In the genomic region with DNA sequence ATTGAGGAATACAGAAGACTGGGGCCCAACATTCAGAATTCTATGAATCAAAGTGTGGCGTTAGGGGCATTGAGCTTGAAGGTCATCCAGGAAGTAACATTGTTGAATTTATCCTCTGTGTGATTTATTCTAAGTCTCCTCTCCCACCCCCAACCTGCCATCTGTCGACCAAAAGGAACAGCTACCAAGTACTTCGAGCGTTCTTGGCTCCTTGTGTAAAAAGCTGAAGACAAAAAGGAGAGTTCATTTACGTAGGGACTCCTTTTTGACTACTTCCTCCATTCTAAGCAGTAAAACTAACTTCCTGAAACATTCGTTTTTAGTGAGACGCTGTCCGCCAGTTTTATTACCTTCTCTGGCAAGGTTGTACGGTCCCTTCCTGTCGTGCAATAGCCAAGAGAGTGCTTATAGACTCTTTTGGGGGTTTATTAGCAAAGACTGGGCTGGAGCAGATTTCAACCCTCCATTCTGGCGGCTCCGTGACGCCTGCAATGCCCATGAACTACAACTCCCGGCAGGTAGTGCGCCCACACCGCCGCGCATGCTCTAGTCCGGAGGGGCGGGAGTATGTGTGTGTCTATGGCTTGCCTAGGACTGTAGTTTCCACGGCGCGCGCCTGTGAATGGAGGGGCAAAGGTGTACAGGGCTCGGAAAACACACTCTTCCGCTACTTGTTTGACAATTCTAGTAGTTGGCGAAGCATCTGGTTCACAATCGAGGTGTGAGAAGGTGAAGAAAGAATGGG, we compare ENCODE assay signal across 7 mouse cellular contexts. TPM values are rescaled to one million over a fixed set of nuclear protein-coding genes. Genes with fewer than 3 reads are reported as not detected.
A peak's percentile ranks its signal among the peaks of the same experiment; 100 is the strongest.
DNase-seq lines count a peak whose midpoint lies in the region; ATAC-seq lines count a peak whose summit lies in the region.

No protein-coding gene starts in this region.

- H3K27me3 ChIP-seq in embryonic facial prominence, embryonic 11.5 days (ENCODE audit: control insufficient read depth, insufficient read depth, low read length) = no peaks in the 10 kb centered on the region
- H3K27me3 ChIP-seq in limb, embryonic 11.5 days (ENCODE audit: control insufficient read depth, insufficient read depth, low read length) = no peaks in the 10 kb centered on the region
- H3K27me3 ChIP-seq in midbrain, embryonic 14.5 days (ENCODE audit: control insufficient read depth, insufficient read depth, low read length) = no peaks in the 10 kb centered on the region

- no peaks in the 10 kb centered on the region for H3K4me1 ChIP-seq in embryonic facial prominence, embryonic 11.5 days (ENCODE audit: control insufficient read depth, insufficient read depth, low read length)
- H3K4me1 ChIP-seq in limb, embryonic 11.5 days (ENCODE audit: control insufficient read depth, insufficient read depth, low read length) = 0 out of 2 replicates have a peak, but pooled peaks cover 2% of the 10 kb centered on the region
- H3K4me1 ChIP-seq in midbrain, embryonic 14.5 days (ENCODE audit: control insufficient read depth, insufficient read depth, low read length) = peaks cover 14% of the 10 kb centered on the region

- peak overlapping the region; percentile 69 for H3K4me2 ChIP-seq in embryonic facial prominence, embryonic 11.5 days (ENCODE audit: low read depth, low read length)
- peak overlapping the region; percentile 67 for H3K4me2 ChIP-seq in limb, embryonic 11.5 days (ENCODE audit: low read depth, severe bottlenecking)
- peak overlapping the region; percentile 77 for H3K4me2 ChIP-seq in midbrain, embryonic 14.5 days (ENCODE audit: low read length)

- DNase-seq in adrenal gland, postnatal 14 days = peak; percentile 96
- peak; percentile 95 for DNase-seq in embryonic facial prominence, embryonic 11.5 days (ENCODE audit: low spot score)
- peak; percentile 99 for DNase-seq in heart, adult 11 months
- peak; percentile 95 for DNase-seq in kidney, adult 18-20 months
- peak; percentile 95 for DNase-seq in limb, embryonic 11.5 days (ENCODE audit: low spot score)
- peak; percentile 97 for DNase-seq in midbrain, embryonic 14.5 days
- DNase-seq in spleen, adult 18-20 months = peak; percentile 88 to 91

- ATAC-seq in embryonic facial prominence, embryonic 11.5 days (replicated peaks; ENCODE audit: insufficient number of reproducible peaks, low FRiP score, low TSS enrichment, low read depth) = peak; percentile 94
- ATAC-seq in limb, embryonic 11.5 days (ENCODE audit: insufficient number of reproducible peaks, low FRiP score, low TSS enrichment, low read depth) = peak; percentile 92
- ATAC-seq in midbrain, embryonic 14.5 days (ENCODE audit: low FRiP score, low TSS enrichment) = peak; percentile 96

- peak overlapping the region; percentile 81 for H3K27ac ChIP-seq in embryonic facial prominence, embryonic 11.5 days (replicated peaks; ENCODE audit: low read depth, low read length)
- peak overlapping the region; percentile 75 for H3K27ac ChIP-seq in limb, embryonic 11.5 days (replicated peaks; ENCODE audit: low read depth, low read length)
- H3K27ac ChIP-seq in midbrain, embryonic 14.5 days (replicated peaks; ENCODE audit: low read depth, low read length) = peak overlapping the region; percentile 89

- H3K9me3 ChIP-seq in embryonic facial prominence, embryonic 11.5 days (replicated peaks; ENCODE audit: control insufficient read depth, low read length) = no peaks in the 10 kb centered on the region
- H3K9me3 ChIP-seq in limb, embryonic 11.5 days (ENCODE audit: control insufficient read depth, low read length) = no peaks in the 10 kb centered on the region
- H3K9me3 ChIP-seq in midbrain, embryonic 14.5 days (ENCODE audit: control insufficient read depth, low read length) = no peaks in the 10 kb centered on the region

- no peaks in the 10 kb centered on the region for H3K36me3 ChIP-seq in embryonic facial prominence, embryonic 11.5 days (replicated peaks; ENCODE audit: control insufficient read depth, insufficient read depth, low read depth, low read length)
- H3K36me3 ChIP-seq in limb, embryonic 11.5 days (ENCODE audit: control insufficient read depth, insufficient read depth, low read length) = peaks cover 4% of the 10 kb centered on the region; the same call in 1 of the 2 replicates
- peaks cover 18% of the 10 kb centered on the region for H3K36me3 ChIP-seq in midbrain, embryonic 14.5 days (ENCODE audit: control insufficient read depth, insufficient read depth, low read length)

- peak overlapping the region; percentile 80 for H3K4me3 ChIP-seq in embryonic facial prominence, embryonic 11.5 days (ENCODE audit: low read depth, low read length)
- peak overlapping the region; percentile 91 for H3K4me3 ChIP-seq in limb, embryonic 11.5 days (ENCODE audit: low read depth, low read length)
- H3K4me3 ChIP-seq in midbrain, embryonic 14.5 days (replicated peaks; ENCODE audit: low read depth, low read length) = peak overlapping the region; percentile 64

- under 1% methylated on average over 28 of the region's 28 CpGs for WGBS in embryonic facial prominence, embryonic 11.5 days
- WGBS in limb, embryonic 11.5 days = under 1% methylated on average over 28 of the region's 28 CpGs
- WGBS in midbrain, embryonic 14.5 days = under 1% methylated on average over 28 of the region's 28 CpGs

- peak overlapping the region; percentile 71 for H3K9ac ChIP-seq in embryonic facial prominence, embryonic 11.5 days (replicated peaks; ENCODE audit: low read length)
- H3K9ac ChIP-seq in limb, embryonic 11.5 days (ENCODE audit: low read length) = peak overlapping the region; percentile 56
- H3K9ac ChIP-seq in midbrain, embryonic 14.5 days (replicated peaks; ENCODE audit: low read length) = peak overlapping the region; percentile 72

RNA-seq across cellular contexts. Expression of gene Gpbp1l1, which starts 0.7 kb away (rescaled TPM):
- 87.0 and 91.7 TPM in 2 replicates for total RNA-seq in adrenal gland, postnatal 14 days (2021)
- polyA plus RNA-seq in embryonic facial prominence, embryonic 11.5 days (2014; fragmentation: Nextera tagmentation; extraction: Ambion mirVana) = 47.9 and 51.2 TPM in 2 replicates
- polyA plus RNA-seq in limb, embryonic 11.5 days (2014; fragmentation: Nextera tagmentation; extraction: Ambion mirVana) = 50.0 and 50.3 TPM in 2 replicates
- 18.8 and 27.6 TPM in 2 replicates for polyA plus RNA-seq in midbrain, embryonic 14.5 days (2014; fragmentation: Nextera tagmentation; extraction: Ambion mirVana)

RNA-seq across cellular contexts. Expression of gene Tmem69, which starts 1.0 kb away (rescaled TPM):
- total RNA-seq in adrenal gland, postnatal 14 days (2021) = 20.5 and 24.4 TPM in 2 replicates
- polyA plus RNA-seq in embryonic facial prominence, embryonic 11.5 days (2014; fragmentation: Nextera tagmentation; extraction: Ambion mirVana) = 33.8 and 37.7 TPM in 2 replicates
- polyA plus RNA-seq in limb, embryonic 11.5 days (2014; fragmentation: Nextera tagmentation; extraction: Ambion mirVana) = 26.6 and 28.2 TPM in 2 replicates
- polyA plus RNA-seq in midbrain, embryonic 14.5 days (2014; fragmentation: Nextera tagmentation; extraction: Ambion mirVana) = 27.1 and 33.3 TPM in 2 replicates

RNA-seq across cellular contexts. Expression of gene Ccdc17, which starts 39.7 kb away (rescaled TPM):
- 10.0 and 11.0 TPM in 2 replicates for total RNA-seq in adrenal gland, postnatal 14 days (2021)
- 1.4 and 2.1 TPM in 2 replicates for polyA plus RNA-seq in embryonic facial prominence, embryonic 11.5 days (2014; fragmentation: Nextera tagmentation; extraction: Ambion mirVana)
- polyA plus RNA-seq in limb, embryonic 11.5 days (2014; fragmentation: Nextera tagmentation; extraction: Ambion mirVana) = 1.3 and 1.6 TPM in 2 replicates
- polyA plus RNA-seq in midbrain, embryonic 14.5 days (2014; fragmentation: Nextera tagmentation; extraction: Ambion mirVana) = 5.4 and 5.9 TPM in 2 replicates

RNA-seq across cellular contexts. Expression of gene Ipp, which starts 49.4 kb away (rescaled TPM):
- 13.2 and 14.5 TPM in 2 replicates for total RNA-seq in adrenal gland, postnatal 14 days (2021)
- polyA plus RNA-seq in embryonic facial prominence, embryonic 11.5 days (2014; fragmentation: Nextera tagmentation; extraction: Ambion mirVana) = 5.0 and 5.2 TPM in 2 replicates
- polyA plus RNA-seq in limb, embryonic 11.5 days (2014; fragmentation: Nextera tagmentation; extraction: Ambion mirVana) = 5.7 and 6.2 TPM in 2 replicates
- 4.5 and 5.3 TPM in 2 replicates for polyA plus RNA-seq in midbrain, embryonic 14.5 days (2014; fragmentation: Nextera tagmentation; extraction: Ambion mirVana)

Comparison
In these comparisons a context has a peak if more than half of its experiments do, and no peak if none do; other contexts are left out.
1. Peak in every context shown above with its lines: DNase-seq, ATAC-seq, H3K4me3 ChIP-seq and H3K27ac ChIP-seq.